Mouse (Mus musculus): Measurements from ENCODE around the gene Zfp692. TPM values are rescaled to one million over a fixed set of nuclear protein-coding genes. Genes with fewer than 3 reads are reported as not detected.

Zfp692 gene
- polyA plus RNA-seq, 2 experiments, result 18.3 to 66.0 TPM

DNA sequence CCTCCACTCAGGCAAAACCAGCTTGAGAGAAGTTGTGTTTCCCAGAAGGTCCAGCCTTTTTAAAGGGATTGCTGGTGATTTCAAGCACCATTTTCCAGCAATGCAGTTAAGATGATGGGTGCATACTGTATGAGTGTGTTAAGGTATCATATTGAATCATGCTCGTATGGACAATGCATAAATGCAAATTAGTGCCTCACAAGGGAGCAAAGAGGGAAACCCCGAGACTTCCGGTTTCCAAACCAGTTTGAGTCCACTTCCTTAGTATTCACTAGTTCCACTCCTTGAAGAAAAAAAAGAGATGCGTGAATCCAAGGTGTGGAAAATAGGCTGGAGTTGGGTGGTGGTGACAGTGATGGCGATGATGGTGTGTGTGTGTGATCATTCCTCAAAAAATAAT lies 24.4 kb upstream of the Zfp692 start:
- 80% methylated on average over 5 of the region's 5 CpGs for WGBS
- DNase-seq (ENCODE audit: low spot score), result no peak
- no peak for ATAC-seq (ENCODE audit: low FRiP score, low read depth)

DNA sequence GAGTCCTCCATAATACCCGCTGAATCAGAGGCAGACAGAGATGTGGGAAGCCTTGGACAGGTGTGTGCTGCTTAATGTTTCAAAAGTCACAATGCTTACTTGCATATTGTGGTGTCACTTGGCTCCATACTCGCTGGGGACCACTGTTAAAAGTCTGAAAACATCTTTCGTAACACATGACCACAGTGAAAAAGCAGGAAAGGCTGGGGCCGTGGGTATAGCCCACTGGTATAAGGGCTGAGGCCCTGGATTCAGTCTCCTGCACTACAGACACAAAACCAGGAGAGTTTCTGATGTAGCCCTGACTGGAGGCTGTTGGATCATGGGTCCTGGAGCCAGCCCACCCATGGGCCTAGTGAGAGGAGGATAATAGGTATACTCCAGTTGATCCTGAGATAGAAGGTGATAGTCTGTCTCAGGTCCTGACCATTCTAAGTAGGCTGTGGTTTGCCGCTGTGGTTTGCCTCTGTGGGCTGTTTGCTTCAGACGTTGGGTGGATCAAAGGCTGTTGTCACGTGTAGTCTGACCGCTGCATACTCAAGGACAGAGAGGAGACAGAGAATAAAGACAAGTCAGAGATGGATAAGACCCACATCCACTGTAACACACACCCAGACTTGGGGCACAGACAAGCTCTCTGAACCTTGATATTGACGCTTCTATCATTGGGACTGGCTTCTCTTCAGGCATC lies 16.7 kb upstream of the Zfp692 start:
- no peaks in the 10 kb centered on the region for H3K27me3 ChIP-seq (ENCODE audit: control insufficient read depth, insufficient read depth, low read length)
- no peaks in the 10 kb centered on the region for H3K9me3 ChIP-seq (ENCODE audit: control insufficient read depth, low read length)
- DNase-seq (ENCODE audit: low spot score) (no peak), ATAC-seq (ENCODE audit: low FRiP score, low read depth) (no peak)
- H3K27ac ChIP-seq (replicated peaks; ENCODE audit: low read depth, low read length), result no peak overlapping the region
- H3K4me3 ChIP-seq (replicated peaks; ENCODE audit: low read length), result no peak overlapping the region
- H3K9ac ChIP-seq (ENCODE audit: low read depth, low read length, severe bottlenecking), result no peak overlapping the region
- H3K4me1 ChIP-seq (ENCODE audit: control insufficient read depth, insufficient read depth, low read length), result no peaks in the 10 kb centered on the region
- H3K4me2 ChIP-seq (replicated peaks; ENCODE audit: low read depth, low read length, severe bottlenecking), result no peak overlapping the region
- no peak for TF ChIP-seq POLR2A (IDR thresholded peaks at IDR 0.05; ENCODE audit: borderline replicate concordance, extremely low read depth, insufficient read depth, insufficient read length)
- 78% methylated on average over 9 of the region's 9 CpGs for WGBS
- no peaks in the 10 kb centered on the region for H3K36me3 ChIP-seq (ENCODE audit: control insufficient read depth, insufficient read depth, low read length)

More for the DNA sequence above, 24.4 kb upstream of the Zfp692 start:
- TF ChIP-seq POLR2A (IDR thresholded peaks at IDR 0.05; ENCODE audit: borderline replicate concordance, extremely low read depth, insufficient read depth, insufficient read length), result no peak
- H3K4me2 ChIP-seq (replicated peaks; ENCODE audit: low read depth, low read length, severe bottlenecking), result no peak overlapping the region
- H3K27ac ChIP-seq (replicated peaks; ENCODE audit: low read depth, low read length), result no peak overlapping the region
- H3K4me1 ChIP-seq (ENCODE audit: control insufficient read depth, insufficient read depth, low read length), result no peaks in the 10 kb centered on the region
- H3K36me3 ChIP-seq (ENCODE audit: control insufficient read depth, insufficient read depth, low read length), result no peaks in the 10 kb centered on the region
- H3K4me3 ChIP-seq (replicated peaks; ENCODE audit: low read length), result no peak overlapping the region
- no peak overlapping the region for H3K9ac ChIP-seq (ENCODE audit: low read depth, low read length, severe bottlenecking)
- H3K9me3 ChIP-seq (ENCODE audit: control insufficient read depth, low read length), result no peaks in the 10 kb centered on the region
- no peaks in the 10 kb centered on the region for H3K27me3 ChIP-seq (ENCODE audit: control insufficient read depth, insufficient read depth, low read length)

DNA sequence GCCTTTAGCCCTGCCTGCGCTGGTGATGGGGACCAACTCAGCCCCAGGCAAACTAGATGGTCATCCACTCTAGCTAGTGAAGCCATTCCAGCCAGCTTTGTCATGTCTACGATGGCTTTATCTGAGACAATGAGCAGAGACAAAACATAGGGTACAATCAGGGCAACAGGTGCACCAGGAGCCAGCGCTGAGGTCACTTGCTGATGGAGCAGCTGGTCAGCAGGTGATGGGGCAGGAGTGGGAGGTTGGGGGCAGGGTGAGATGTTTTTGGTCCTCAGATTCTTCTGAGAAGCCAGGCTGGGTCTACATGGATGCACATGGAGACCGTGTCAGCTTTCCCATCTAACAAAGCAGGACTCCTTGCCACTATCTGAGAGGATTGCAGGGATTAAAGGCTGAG lies 16.1 kb upstream of the Zfp692 start:
- Histone ChIP-seq H3K36me3 (ENCODE audit: control insufficient read depth, insufficient read depth, low read length) (no peaks in the 10 kb centered on the region), H3K4me1 (ENCODE audit: control insufficient read depth, insufficient read depth, low read length) (no peaks in the 10 kb centered on the region), H3K27ac (replicated peaks; ENCODE audit: low read depth, low read length) (no peak overlapping the region), H3K4me2 (replicated peaks; ENCODE audit: low read depth, low read length, severe bottlenecking) (no peak overlapping the region), H3K9ac (ENCODE audit: low read depth, low read length, severe bottlenecking) (no peak overlapping the region), H3K4me3 (replicated peaks; ENCODE audit: low read length) (no peak overlapping the region), H3K9me3 (ENCODE audit: control insufficient read depth, low read length) (no peaks in the 10 kb centered on the region), H3K27me3 (ENCODE audit: control insufficient read depth, insufficient read depth, low read length) (no peaks in the 10 kb centered on the region)
- TF ChIP-seq POLR2A (IDR thresholded peaks at IDR 0.05; ENCODE audit: borderline replicate concordance, extremely low read depth, insufficient read depth, insufficient read length), result no peak
- ATAC-seq (ENCODE audit: low FRiP score, low read depth) (no peak), DNase-seq (ENCODE audit: low spot score) (no peak)
- WGBS, result 85% methylated on average over 4 of the region's 4 CpGs

DNA sequence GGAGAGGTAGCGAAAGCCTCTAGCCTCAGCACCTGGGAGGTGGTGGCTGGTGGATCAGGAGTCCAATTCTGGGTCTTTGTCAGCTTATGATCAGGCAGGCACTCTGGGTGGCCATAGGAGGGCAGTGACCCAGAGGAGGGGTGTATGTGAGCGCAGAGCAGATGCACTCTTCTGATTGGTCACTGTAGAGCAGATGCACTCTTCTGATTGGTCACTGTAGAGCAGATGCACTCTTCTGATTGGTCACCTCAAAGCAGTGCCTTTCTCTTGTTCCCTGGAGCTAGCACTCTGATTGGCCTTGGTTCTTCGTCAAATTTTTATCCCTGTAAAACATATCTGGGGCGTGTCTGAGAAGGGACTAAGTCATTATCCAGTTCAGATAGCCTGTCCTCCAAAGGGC lies 14.1 kb upstream of the Zfp692 start:
- Histone ChIP-seq H3K27me3 (ENCODE audit: control insufficient read depth, insufficient read depth, low read length) (no peaks in the 10 kb centered on the region), H3K4me1 (ENCODE audit: control insufficient read depth, insufficient read depth, low read length) (no peaks in the 10 kb centered on the region), H3K27ac (replicated peaks; ENCODE audit: low read depth, low read length) (no peak overlapping the region), H3K4me3 (replicated peaks; ENCODE audit: low read length) (no peak overlapping the region), H3K9ac (ENCODE audit: low read depth, low read length, severe bottlenecking) (no peak overlapping the region), H3K4me2 (replicated peaks; ENCODE audit: low read depth, low read length, severe bottlenecking) (no peak overlapping the region), H3K9me3 (ENCODE audit: control insufficient read depth, low read length) (no peaks in the 10 kb centered on the region), H3K36me3 (ENCODE audit: control insufficient read depth, insufficient read depth, low read length) (no peaks in the 10 kb centered on the region)
- no peak for TF ChIP-seq POLR2A (IDR thresholded peaks at IDR 0.05; ENCODE audit: borderline replicate concordance, extremely low read depth, insufficient read depth, insufficient read length)
- ATAC-seq (ENCODE audit: low FRiP score, low read depth) (no peak), DNase-seq (ENCODE audit: low spot score) (no peak)
- WGBS, result 49% methylated on average over 4 of the region's 4 CpGs

DNA sequence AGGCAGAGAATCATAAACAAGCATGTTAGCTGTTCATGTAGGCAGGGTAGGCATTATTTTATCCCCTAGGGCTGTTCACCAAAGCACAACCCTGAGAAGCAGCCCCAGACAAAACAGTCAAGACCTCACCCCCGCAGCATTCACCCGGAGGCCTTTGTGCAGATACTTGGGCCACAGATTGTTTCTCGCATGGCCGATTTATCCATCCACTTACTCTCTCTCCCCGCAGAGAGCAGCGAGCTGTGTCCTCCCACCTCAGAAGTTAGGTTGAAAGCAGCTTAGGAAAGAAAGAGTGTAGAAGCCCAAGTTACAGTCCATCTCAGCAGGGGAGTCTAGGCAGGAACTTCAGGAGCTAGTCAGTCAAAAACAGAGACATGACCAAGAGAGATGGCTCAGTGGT lies 9.5 kb upstream of the Zfp692 start:
- Histone ChIP-seq H3K27ac (replicated peaks; ENCODE audit: low read depth, low read length) (no peak overlapping the region), H3K9me3 (ENCODE audit: control insufficient read depth, low read length) (no peaks in the 10 kb centered on the region), H3K9ac (ENCODE audit: low read depth, low read length, severe bottlenecking) (no peak overlapping the region), H3K4me1 (ENCODE audit: control insufficient read depth, insufficient read depth, low read length) (0 out of 2 replicates have a peak, but pooled peaks cover 6% of the 10 kb centered on the region), H3K27me3 (ENCODE audit: control insufficient read depth, insufficient read depth, low read length) (no peaks in the 10 kb centered on the region), H3K36me3 (ENCODE audit: control insufficient read depth, insufficient read depth, low read length) (no peaks in the 10 kb centered on the region), H3K4me3 (replicated peaks; ENCODE audit: low read length) (no peak overlapping the region), H3K4me2 (replicated peaks; ENCODE audit: low read depth, low read length, severe bottlenecking) (no peak overlapping the region)
- 80% methylated on average over 6 of the region's 6 CpGs for WGBS
- DNase-seq (ENCODE audit: low spot score), result no peak
- ATAC-seq (ENCODE audit: low FRiP score, low read depth), result no peak
- no peak for TF ChIP-seq POLR2A (IDR thresholded peaks at IDR 0.05; ENCODE audit: borderline replicate concordance, extremely low read depth, insufficient read depth, insufficient read length)

All from limb, embryonic 14.5 days (tissue).